Mouse (Mus musculus): ENCODE measurements around the gene Brca2.

DNA sequence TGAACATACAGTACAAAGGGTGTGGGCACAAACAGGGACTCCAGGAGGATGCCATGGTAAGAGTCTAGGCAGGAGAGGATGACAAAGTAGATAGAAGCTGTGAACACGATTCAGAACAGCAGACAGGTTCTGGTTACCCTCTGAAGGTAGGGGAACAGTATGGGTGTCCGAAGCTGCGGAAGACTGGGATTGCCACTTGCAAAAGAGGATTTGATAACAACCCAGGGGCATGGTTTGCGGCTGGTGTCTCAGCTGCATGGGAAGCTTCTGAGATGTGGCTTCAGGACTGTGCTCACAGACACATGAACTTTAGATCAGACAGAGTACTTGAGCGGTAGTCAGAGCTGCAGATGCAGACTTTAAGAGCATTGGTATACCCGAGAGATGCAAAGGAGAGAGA lies 42.0 kb downstream of the Brca2 start:
- TF ChIP-seq GATA1 (IDR thresholded peaks at IDR 0.05; ENCODE audit: low read length) (no peak), TAL1 (IDR thresholded peaks at IDR 0.05; ENCODE audit: low read length) (no peak)

Measured in erythroblast, embryonic 14.5 days (primary cell).